Mouse (Mus musculus): Measurements from ENCODE around the gene Rnf150. TPM values are rescaled to one million over a fixed set of nuclear protein-coding genes. Genes with fewer than 3 reads are reported as not detected.
A peak's percentile ranks its signal among the peaks of the same experiment; 100 is the strongest.

Gene Rnf150
- total RNA-seq, 2 experiments from 2014 or later = 0.42 TPM; not detected in 1

DNA sequence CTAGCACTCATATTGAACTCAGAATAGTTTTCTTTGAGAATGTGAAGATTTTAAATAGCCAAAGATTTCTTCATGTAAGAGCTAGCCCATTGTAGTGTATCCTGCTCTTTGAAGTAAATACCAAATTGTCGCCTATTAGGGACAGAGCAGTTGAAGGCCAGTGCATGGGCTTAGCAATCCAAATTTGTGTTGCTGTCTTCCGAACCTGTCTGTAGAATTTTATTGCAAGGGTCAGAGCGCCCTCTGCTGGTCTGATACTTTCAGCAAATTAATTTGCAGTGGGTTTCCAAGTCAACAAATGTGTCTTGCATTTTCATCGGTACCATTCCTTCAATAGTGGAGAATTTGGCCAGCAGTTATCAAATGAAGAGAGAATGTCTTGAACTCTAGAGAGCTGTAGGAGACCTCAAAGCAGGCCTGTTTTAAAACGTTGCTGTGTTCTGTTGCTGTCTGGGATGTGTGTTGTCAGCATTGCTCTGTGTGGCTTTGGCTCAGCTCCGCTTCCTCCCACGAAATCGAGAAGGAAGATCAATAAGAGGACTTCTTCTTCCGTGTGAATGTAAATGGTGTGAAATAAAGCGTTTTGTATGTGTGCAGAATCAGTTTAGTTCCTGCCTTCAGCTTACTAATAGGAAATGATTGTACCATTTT lies 226.3 kb downstream of the Rnf150 start:
- ATAC-seq (replicated peaks; ENCODE audit: low FRiP score, low TSS enrichment, poor library complexity, severe bottlenecking) = peak; percentile 69

DNA sequence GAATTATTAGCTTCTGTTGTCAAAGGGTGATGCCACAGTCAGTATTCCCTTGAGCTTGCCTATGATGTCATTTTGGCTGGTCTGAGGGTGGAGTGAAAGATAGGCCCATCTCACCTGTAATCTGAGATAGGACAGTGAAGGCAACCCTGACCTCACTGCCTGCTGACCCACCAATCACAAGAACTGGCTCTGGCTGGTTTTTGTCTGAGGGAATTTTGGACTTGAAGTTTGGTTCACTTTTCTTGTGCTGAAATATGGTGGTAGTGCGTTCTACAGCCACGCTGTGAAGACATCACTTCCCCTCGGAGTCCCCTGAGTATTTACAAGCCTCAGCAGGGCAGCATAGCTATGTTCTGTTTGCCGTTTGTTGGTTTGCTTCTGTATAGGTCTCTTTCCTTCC lies 227.3 kb downstream of the Rnf150 start:
- no peak for ATAC-seq (replicated peaks; ENCODE audit: low FRiP score, low TSS enrichment, poor library complexity, severe bottlenecking)

DNA sequence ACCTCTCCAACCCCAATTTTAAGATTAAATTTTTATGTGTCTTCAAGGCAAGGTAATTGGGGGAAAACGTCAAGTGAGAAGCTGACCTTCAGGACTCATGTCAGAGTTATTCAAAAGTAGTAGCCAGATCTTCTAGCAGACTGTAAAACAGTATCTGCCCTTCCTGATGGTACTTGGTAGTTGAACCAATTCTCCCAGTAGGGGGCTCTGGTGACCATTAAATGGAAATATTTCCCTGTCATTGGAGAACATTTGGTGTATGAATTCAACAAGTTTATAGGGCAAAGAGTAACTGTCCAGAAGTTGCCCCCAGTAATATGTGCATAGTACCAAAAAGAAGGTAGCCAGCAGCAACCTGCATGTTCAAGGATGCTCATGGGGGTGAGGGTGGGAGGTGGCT lies 236.9 kb downstream of the Rnf150 start:
- ATAC-seq (replicated peaks; ENCODE audit: low FRiP score, low TSS enrichment, poor library complexity, severe bottlenecking) = peak; percentile 68; the same call in 1 of the 2 replicates

DNA sequence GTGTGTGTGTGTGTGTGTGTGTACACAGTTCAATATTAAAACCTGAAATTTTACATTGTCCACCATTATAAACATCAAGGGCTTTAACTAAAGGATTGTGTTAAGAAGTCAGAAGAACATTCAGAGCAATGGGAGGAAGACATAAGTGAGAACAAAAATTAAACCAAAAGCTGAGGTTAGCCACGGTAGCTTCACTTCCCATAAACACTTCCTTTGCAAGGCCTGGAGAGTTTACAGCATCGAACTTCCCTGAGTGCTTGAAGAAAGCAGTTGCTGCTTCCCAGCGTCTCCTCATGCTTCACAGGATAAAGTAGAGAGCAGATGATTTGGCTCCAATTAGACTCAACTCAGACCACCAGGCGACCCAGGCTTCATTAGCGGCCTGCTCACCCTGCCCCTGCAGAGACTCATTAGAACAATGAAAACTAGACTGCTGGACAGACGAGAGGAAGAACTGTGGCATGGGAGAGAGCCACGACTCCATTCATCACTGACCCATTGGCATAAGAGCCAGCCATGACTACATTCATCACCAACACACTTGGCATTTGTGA lies 239.9 kb downstream of the Rnf150 start:
- ATAC-seq (replicated peaks; ENCODE audit: low FRiP score, low TSS enrichment, poor library complexity, severe bottlenecking) = no peak

DNA sequence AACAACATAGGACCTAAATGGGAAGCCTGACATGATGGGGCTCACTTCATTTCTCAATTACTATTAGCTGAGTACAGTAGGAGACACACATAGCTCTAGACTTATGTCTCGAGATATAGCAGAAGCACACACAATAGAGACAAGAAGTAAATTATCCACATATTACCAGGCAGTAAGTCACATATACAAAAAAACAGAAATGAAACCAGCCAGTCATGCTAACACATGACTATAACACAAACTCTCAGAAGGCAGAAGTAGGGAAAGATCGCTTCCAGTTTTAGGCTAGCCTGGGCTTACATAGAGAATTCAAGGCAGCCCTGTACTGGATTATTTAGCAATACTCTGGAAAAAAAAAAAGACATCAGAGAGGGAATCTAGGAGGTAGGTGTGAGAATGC lies 240.8 kb downstream of the Rnf150 start:
- no peak for ATAC-seq (replicated peaks; ENCODE audit: low FRiP score, low TSS enrichment, poor library complexity, severe bottlenecking)

DNA sequence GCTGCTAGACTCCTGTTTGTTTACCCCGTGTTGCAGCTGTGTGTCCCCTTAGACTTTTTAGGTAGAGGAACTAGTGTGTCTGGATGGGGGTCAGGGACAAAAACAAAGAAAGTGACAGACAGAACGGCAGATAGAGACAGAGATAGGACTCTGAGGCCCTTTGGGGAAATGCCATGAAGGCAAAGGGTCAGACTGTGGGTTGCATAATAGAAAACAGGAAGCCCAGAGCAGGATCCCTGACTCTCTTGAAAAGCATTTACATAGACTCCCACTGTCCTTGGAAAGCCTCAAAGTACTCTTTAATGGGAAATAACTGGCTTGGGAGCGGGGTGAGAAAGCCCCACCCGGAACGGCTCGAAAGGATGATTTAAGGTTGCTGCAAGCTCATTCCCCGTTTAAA lies 246.6 kb downstream of the Rnf150 start:
- no peak for ATAC-seq (replicated peaks; ENCODE audit: low FRiP score, low TSS enrichment, poor library complexity, severe bottlenecking)

DNA sequence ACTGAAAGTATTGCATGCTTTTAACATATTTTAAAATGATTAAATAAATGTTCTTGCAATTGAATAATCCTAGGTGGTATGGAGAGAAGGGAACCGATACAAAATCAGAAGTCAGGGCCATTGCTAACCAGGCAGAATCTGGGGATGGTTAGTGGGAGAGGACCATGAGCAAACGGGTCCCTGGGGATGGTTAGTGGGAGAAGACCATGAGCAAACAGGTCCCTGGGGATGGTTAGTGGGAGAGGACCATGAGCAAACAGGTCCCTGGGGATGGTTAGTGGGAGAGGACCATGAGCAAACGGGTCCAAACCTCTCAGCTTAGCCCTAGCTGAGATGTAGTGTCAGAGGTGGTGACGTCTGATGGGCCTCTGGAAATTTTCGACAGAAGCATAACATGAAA lies 247.0 kb downstream of the Rnf150 start:
- no peak for ATAC-seq (replicated peaks; ENCODE audit: low FRiP score, low TSS enrichment, poor library complexity, severe bottlenecking)

DNA sequence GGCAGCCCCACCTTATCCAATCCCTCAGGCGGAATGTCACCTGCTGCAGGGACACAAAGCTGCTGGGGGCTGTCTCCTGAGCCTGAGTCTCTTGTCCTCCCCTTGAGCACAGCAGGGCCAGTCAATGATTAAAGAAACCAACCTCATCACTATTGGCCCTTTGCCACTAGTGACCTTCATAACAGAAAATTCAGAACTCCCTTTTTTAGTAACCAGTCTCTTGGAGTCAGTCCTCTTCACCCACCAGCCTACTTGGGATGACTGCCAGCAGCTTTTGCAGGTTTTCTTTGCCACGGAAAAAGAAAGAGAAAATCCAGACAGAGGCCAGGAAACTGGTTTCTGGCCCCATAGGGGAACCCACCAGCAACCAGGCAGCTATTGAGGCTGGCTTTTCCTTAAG lies 271.9 kb downstream of the Rnf150 start:
- ATAC-seq (replicated peaks; ENCODE audit: low FRiP score, low TSS enrichment, poor library complexity, severe bottlenecking) = no peak

DNA sequence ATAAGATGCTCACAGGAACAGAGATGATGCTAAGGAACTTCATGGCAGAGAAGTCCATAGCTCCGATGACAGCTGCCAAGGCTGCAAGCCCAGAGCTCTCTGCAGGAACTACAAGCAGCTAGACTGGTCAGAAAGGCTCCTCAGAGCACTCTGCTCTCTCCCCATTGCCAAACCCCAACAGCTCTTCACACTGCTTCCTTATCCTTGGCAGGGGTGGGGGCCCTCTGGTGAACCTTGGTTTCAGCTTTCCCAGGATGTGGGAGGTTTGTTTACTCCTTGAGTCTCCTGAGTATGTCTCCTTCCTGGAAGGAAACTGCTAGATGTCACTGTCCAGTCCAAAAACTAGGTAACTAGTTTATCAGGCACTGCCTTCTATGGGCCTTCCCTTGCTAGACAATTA lies 276.9 kb downstream of the Rnf150 start:
- ATAC-seq (replicated peaks; ENCODE audit: low FRiP score, low TSS enrichment, poor library complexity, severe bottlenecking) = no peak

DNA sequence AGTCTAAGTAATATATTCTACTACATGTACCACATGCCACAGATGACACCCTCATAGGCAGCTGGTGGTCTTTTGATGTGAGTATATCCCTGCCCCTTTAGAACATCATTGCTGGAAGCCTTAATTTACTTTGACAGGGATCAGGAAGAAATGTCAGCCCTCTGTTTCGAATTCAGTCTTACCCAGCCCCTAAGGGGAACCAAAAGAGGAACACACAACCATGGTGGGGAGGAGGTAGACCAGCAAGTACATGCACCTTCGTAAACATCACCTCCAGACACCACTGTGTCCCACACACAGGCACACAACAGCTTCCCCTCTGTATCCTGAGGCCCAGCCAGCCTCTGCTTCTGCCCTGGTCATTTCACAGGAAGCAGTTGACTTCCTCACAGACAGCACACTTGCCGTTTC lies 277.6 kb downstream of the Rnf150 start:
- no peak for ATAC-seq (replicated peaks; ENCODE audit: low FRiP score, low TSS enrichment, poor library complexity, severe bottlenecking)

Other genes with a start within 250 kb of the Rnf150 start
- gene Zfp330, start 89.2 kb upstream of the Rnf150 start, total RNA-seq (2014; fragmentation: Nextera tagmentation) = 43.3 and 55.1 TPM in 2 replicates
- gene Zfp330, start 89.2 kb upstream of the Rnf150 start, total RNA-seq (2017) = 99.0 and 148 TPM in 2 replicates